Mouse (Mus musculus) megakaryocyte, adult 5-6 weeks (primary cell): ENCODE measurements around the gene Naaladl2. TPM values are rescaled to one million over a fixed set of nuclear protein-coding genes. Genes with fewer than 3 reads are reported as not detected.

Experiments used
- ATAC-seq: 2 replicates; pipeline ENCODE4 v1.8.0; 2016; ENCODE audit warnings: mild to moderate bottlenecking, inconsistent platforms; ENCODE audit not compliant: poor library complexity, severe bottlenecking
- total RNA-seq, 2 experiments: library from RNA; stranded (forward) in 1 of 2; stranded (reverse) in 1 of 2; fragments of 153-499, 151-499 nt in 1 of 2; fragments of 221-1000, 200-1000 nt in 1 of 2; gene quantifications; 2 replicates each; pipeline versions ENCODE4 v1.2.3 to v1.2.4; 2015 to 2017

The Naaladl2 gene
- total RNA-seq, 2 experiments from 2014 or later = not detected

GRCm38 (mm10) chr3:24705778-24706423 lies 438.2 kb downstream of the Naaladl2 start:
- ATAC-seq = no peak

GRCm38 (mm10) chr3:24690162-24690915 lies 453.7 kb downstream of the Naaladl2 start:
- no peak for ATAC-seq

- ATAC-seq = no peak
Observed at GRCm38 (mm10) chr3:24670500-24670899, 473.6 kb downstream of the Naaladl2 start.

- no peak for ATAC-seq
Observed at GRCm38 (mm10) chr3:24668052-24668916, 475.8 kb downstream of the Naaladl2 start.

- no peak for ATAC-seq
Observed at GRCm38 (mm10) chr3:24665408-24665807, 478.7 kb downstream of the Naaladl2 start.

GRCm38 (mm10) chr3:24663749-24664148 lies 480.3 kb downstream of the Naaladl2 start:
- ATAC-seq = no peak

- ATAC-seq = no peak
Observed at GRCm38 (mm10) chr3:24630032-24630431, 514.0 kb downstream of the Naaladl2 start.

GRCm38 (mm10) chr3:24605485-24605884 lies 538.6 kb downstream of the Naaladl2 start:
- ATAC-seq = no peak

- ATAC-seq = no peak
Observed at GRCm38 (mm10) chr3:24604791-24605320, 539.2 kb downstream of the Naaladl2 start.

- no peak for ATAC-seq
Observed at GRCm38 (mm10) chr3:24595447-24595846, 548.6 kb downstream of the Naaladl2 start.

- ATAC-seq = no peak
Observed at GRCm38 (mm10) chr3:24556617-24557016, 587.4 kb downstream of the Naaladl2 start.

GRCm38 (mm10) chr3:24553701-24554100 lies 590.4 kb downstream of the Naaladl2 start:
- no peak for ATAC-seq

- no peak for ATAC-seq
Observed at GRCm38 (mm10) chr3:24552631-24553030, 591.4 kb downstream of the Naaladl2 start.

- no peak for ATAC-seq
Observed at GRCm38 (mm10) chr3:24533775-24534458, 610.1 kb downstream of the Naaladl2 start.

GRCm38 (mm10) chr3:24514918-24515317 lies 629.1 kb downstream of the Naaladl2 start:
- no peak for ATAC-seq

GRCm38 (mm10) chr3:24486456-24487112 lies 657.5 kb downstream of the Naaladl2 start:
- ATAC-seq = no peak

- ATAC-seq = no peak
Observed at GRCm38 (mm10) chr3:24463941-24464340, 680.1 kb downstream of the Naaladl2 start.

- ATAC-seq = no peak
Observed at GRCm38 (mm10) chr3:24440621-24441020, 703.4 kb downstream of the Naaladl2 start.

- ATAC-seq = no peak
Observed at GRCm38 (mm10) chr3:24432761-24433160, 711.3 kb downstream of the Naaladl2 start.

GRCm38 (mm10) chr3:24391737-24392136 lies 752.3 kb downstream of the Naaladl2 start:
- no peak for ATAC-seq
